Mouse (Mus musculus) olfactory bulb, adult 2 months (tissue): ENCODE results near the gene Naif1.

Experiments
- CTCF ChIP-seq: fragments of 200-500 bp; IDR thresholded peaks from 2 replicates; pipeline ENCODE4 v1.5.1; 2012; ENCODE audit warnings: low read depth, mild to moderate bottlenecking, low read length, moderate library complexity; ENCODE audit not compliant: insufficient read depth
- POLR2A ChIP-seq: fragments of 200-500 bp; IDR thresholded peaks from 2 replicates; pipeline ENCODE4 v1.6.1; 2012; ENCODE audit warnings: mild to moderate bottlenecking, low read depth, low read length, moderate library complexity; ENCODE audit not compliant: insufficient read depth

GRCm38 (mm10) chr2:32450881-32451844 lies 906 bp downstream of the Naif1 start, which contains the start of gene Slc25a25:
- TF ChIP-seq CTCF (no peak), POLR2A (peak; percentile 76)
